Mouse (Mus musculus) heart, postnatal 0 days (tissue): ENCODE measurements at regions not wholly inside any gene's neighbourhood (a gene's known extent, or its start where the extent isn't known, plus 50 kb on each side); places are given as distances from the start of the nearest gene placed in this dataset.

ENCODE experiments used
- CTCF ChIP-seq: IDR thresholded peaks from 2 replicates; pipeline ENCODE4 v1.5.1; 2016; ENCODE audit warnings: antibody characterized with exemption, control low read depth, low read depth
- EP300 ChIP-seq: IDR thresholded peaks from 2 replicates; pipeline ENCODE4 v1.6.1; 2016; ENCODE audit warnings: antibody characterized with exemption, low read depth

DNA sequence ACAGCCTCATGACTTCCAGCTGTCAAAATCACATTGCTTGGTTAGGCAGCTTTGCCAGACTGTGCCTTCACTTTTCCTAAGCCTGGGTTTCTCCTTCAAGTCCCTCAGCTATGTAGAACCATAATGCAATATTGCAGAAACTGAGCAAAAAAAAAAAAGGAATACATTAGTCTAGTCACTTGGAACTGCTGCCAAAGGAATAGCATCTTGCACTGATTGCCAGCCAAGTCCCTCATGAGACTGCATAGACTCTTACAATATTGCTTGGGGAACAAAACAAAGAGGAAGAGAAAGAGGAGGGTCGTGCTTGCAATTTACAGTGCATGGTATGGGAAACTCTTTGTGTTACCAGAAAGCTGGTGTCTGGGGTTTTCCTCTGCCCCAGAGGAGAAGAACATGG is 179.8 kb upstream of the Zfp462 start:
- TF ChIP-seq CTCF = no peak
- TF ChIP-seq EP300 = no peak
